Mouse (Mus musculus): ENCODE results near the gene Myl12a. TPM values are rescaled to one million over a fixed set of nuclear protein-coding genes. Genes with fewer than 3 reads are reported as not detected.

The Myl12a gene
- polyA plus RNA-seq, 1 experiment, result 3.5 TPM

DNA sequence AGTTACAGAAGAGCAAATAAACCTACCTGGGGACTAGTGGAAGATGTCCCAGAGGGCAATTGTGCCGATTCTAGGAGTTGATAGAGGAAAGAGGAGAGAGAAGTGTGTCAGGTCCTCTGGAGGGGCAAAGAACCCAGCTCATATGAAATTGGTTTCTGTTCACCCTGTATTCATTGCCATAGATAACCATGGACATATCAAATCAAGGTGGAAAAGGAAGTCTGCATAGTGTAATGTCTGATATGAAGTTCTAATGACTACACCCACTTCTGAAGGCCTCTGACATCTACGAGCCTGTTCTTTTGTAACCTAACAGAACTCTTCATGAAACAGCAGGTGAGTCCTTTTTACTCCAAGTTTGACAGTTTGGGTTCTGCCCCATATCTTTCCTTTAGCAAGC is 1.0 kb upstream of the Myl12a start:
- Histone ChIP-seq H3K36me3 (ENCODE audit: control insufficient read depth) (peaks cover 12% of the 10 kb centered on the region), H3K27me3 (ENCODE audit: control insufficient read depth) (no peaks in the 10 kb centered on the region), H3K4me3 (replicated peaks) (no peak overlapping the region), H3K4me1 (ENCODE audit: control insufficient read depth) (peaks cover 32% of the 10 kb centered on the region), H3K9me3 (ENCODE audit: control insufficient read depth, low read length) (no peaks in the 10 kb centered on the region)
- TF ChIP-seq GATA1 (IDR thresholded peaks at IDR 0.05; ENCODE audit: low read length) (no peak), TAL1 (IDR thresholded peaks at IDR 0.05; ENCODE audit: low read length) (no peak)

DNA sequence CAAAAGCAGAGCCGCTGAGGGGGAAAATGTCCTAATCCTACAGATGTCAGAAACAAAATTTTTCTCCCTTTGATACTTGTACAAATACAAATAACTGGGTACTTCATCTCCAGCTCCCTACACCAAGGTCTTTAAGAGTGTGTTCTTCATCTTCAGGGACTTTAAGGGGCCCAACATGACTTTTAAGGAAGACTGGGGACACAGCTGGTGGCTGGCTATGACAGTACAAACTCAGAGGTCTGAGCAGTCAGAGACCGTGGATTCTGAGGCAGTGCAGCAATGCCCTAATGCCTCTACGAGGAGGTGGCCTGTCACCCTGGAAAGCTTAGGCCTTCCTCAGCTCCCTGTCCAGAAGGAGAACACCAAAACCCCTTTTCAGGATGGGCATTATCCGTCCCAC is 434 bp upstream of the Myl12a start:
- H3K27me3 ChIP-seq (ENCODE audit: control insufficient read depth), result no peaks in the 10 kb centered on the region
- H3K9me3 ChIP-seq (ENCODE audit: control insufficient read depth, low read length), result no peaks in the 10 kb centered on the region
- H3K4me3 ChIP-seq (replicated peaks), result peak overlapping the region; percentile 95
- TF ChIP-seq TAL1 (IDR thresholded peaks at IDR 0.05; ENCODE audit: low read length) (no peak), GATA1 (IDR thresholded peaks at IDR 0.05; ENCODE audit: low read length) (no peak)
- H3K36me3 ChIP-seq (ENCODE audit: control insufficient read depth), result peaks cover 15% of the 10 kb centered on the region
- H3K4me1 ChIP-seq (ENCODE audit: control insufficient read depth), result peaks cover 36% of the 10 kb centered on the region

DNA sequence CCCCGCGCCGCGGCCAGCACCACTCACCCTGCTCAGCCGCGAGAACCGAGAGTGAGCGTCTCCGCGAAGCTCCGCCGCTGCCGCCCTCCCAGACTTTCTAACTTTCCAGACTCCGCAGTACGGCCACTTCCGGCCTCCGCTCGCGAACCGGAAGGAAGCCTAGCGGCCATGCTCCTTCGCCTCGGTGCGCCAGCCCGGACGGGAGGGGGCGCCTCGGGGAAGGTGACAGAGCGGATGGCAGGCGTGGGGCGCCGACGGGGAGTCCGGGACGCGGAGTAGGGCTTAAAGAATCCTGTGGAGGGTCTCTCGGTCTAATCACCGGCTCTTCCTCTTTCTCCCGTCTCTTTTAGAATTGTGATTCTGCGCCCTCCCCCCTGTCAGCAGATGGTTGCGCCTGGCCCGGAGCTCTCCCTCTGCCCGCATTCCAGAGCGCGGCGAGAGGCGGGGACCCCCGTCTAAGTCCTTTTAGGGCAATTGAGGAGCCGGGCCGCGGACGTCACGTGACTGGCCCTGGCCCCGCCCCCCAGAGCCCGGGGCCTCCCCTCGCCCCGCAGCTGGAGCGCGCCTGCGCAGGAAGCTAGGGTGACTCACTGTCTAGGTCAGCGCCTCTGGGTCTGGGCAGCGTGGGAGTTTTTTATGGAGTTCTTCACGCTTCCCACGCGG is 466 bp downstream of the Myl12a start, which contains the start of gene Myom1:
Gene Myom1, plus strand, starts transcription at position 553 of the 663 bp plus-strand sequence.
- Histone ChIP-seq H3K27me3 (ENCODE audit: control insufficient read depth) (no peaks in the 10 kb centered on the region), H3K9me3 (ENCODE audit: control insufficient read depth, low read length) (no peaks in the 10 kb centered on the region), H3K4me3 (replicated peaks) (peak within 1 kb of the TSS; percentile 95), H3K36me3 (ENCODE audit: control insufficient read depth) (peaks cover 16% of the 10 kb centered on the region), H3K4me1 (ENCODE audit: control insufficient read depth) (peaks cover 40% of the 10 kb centered on the region)
- TF ChIP-seq GATA1 (IDR thresholded peaks at IDR 0.05; ENCODE audit: low read length) (no peak), TAL1 (IDR thresholded peaks at IDR 0.05; ENCODE audit: low read length) (no peak)

DNA sequence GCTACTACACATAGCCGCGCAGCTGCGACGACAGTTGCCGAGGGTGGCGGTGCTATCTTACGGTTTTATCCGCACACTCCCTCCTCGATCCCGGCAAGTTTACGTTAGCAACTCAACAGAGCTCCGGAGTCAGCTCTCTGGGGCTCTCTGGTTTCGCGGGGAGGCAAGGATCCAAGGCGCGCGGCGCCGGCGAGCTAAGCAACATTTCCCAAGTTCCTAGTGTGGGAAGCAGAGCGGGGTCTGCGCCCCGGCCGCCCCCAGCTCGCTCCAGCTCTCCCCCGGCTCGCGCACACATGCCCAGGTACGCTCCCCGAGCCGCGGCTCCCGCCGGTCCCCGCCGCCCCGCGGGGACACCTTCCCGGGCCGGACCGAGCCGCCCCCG is 988 bp downstream of the Myl12a start:
- no peaks in the 10 kb centered on the region for H3K27me3 ChIP-seq (ENCODE audit: control insufficient read depth)
- peak overlapping the region; percentile 95 for H3K4me3 ChIP-seq (replicated peaks)
- peaks cover 20% of the 10 kb centered on the region for H3K36me3 ChIP-seq (ENCODE audit: control insufficient read depth)
- peaks cover 40% of the 10 kb centered on the region for H3K4me1 ChIP-seq (ENCODE audit: control insufficient read depth)
- no peaks in the 10 kb centered on the region for H3K9me3 ChIP-seq (ENCODE audit: control insufficient read depth, low read length)
- no peak for TF ChIP-seq GATA1 (IDR thresholded peaks at IDR 0.05; ENCODE audit: low read length)
- no peak for TF ChIP-seq TAL1 (IDR thresholded peaks at IDR 0.05; ENCODE audit: low read length)

DNA sequence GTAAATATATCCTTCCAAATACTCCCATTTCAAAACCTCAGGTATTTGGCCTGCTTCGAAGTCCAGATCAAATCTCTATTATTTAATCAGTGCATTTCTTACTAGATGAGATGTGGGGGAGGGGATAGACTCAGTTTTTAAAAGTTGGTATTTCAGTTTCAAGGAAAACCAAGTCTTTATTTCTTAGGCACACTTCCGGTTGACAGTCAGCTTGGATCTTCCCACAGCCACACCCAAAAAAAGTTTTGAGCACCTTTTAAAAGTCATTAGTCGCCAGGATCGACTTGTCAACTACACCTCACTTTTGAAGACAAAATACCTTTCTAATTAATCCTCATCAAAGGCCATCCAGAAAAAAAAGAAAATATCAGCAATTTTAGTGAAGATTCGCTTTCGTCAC is 1.6 kb downstream of the Myl12a start:
- Histone ChIP-seq H3K9me3 (ENCODE audit: control insufficient read depth, low read length) (no peaks in the 10 kb centered on the region), H3K27me3 (ENCODE audit: control insufficient read depth) (no peaks in the 10 kb centered on the region), H3K4me1 (ENCODE audit: control insufficient read depth) (peaks cover 40% of the 10 kb centered on the region), H3K36me3 (ENCODE audit: control insufficient read depth) (peaks cover 26% of the 10 kb centered on the region), H3K4me3 (replicated peaks) (peak overlapping the region; percentile 95)
- no peak for TF ChIP-seq GATA1 (IDR thresholded peaks at IDR 0.05; ENCODE audit: low read length)
- TF ChIP-seq TAL1 (IDR thresholded peaks at IDR 0.05; ENCODE audit: low read length), result no peak

DNA sequence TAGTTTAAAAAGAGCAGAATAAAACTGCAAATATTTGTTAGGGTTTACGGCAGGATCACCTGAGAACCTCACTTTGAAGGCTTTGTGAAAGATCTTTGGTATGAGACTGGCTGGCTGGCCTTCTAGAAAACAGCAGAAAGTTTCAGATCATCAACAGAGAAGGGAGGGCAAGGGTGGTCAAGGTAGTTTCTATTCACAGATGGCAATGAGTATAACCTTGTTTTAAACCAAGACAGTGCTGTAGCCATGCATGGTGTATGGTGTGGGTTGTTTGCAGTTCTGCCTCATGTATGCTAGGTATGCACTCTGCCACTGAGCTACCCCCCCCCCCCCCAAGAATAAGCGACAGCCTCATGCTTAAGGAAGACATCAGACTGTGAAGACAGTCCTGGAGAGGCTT is 2.4 kb downstream of the Myl12a start:
- Histone ChIP-seq H3K36me3 (ENCODE audit: control insufficient read depth) (peaks cover 34% of the 10 kb centered on the region), H3K4me1 (ENCODE audit: control insufficient read depth) (peaks cover 40% of the 10 kb centered on the region), H3K9me3 (ENCODE audit: control insufficient read depth, low read length) (no peaks in the 10 kb centered on the region), H3K27me3 (ENCODE audit: control insufficient read depth) (no peaks in the 10 kb centered on the region), H3K4me3 (replicated peaks) (peak overlapping the region; percentile 95)
- no peak for TF ChIP-seq TAL1 (IDR thresholded peaks at IDR 0.05; ENCODE audit: low read length)
- no peak for TF ChIP-seq GATA1 (IDR thresholded peaks at IDR 0.05; ENCODE audit: low read length)

DNA sequence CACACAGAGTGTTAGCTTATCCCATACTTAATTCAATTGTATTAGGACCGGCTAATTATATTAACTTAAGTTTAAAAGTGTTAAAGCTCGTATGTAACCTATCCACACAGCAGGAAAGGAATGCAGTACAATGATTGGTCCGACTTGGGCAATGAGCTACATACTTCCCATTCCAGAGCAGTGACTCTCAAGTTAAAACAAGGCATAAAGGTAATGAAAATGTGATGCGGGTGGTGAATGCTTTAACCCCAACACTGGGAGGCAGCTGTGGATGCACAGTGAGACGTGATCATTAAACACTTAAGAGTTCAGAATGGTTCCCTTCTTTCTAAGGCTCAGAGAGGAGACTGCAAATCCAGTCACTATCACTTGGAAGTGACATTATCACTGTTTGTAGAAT is 3.5 kb downstream of the Myl12a start:
- Histone ChIP-seq H3K4me1 (ENCODE audit: control insufficient read depth) (peaks cover 42% of the 10 kb centered on the region), H3K4me3 (replicated peaks) (no peak overlapping the region), H3K36me3 (ENCODE audit: control insufficient read depth) (peaks cover 45% of the 10 kb centered on the region), H3K27me3 (ENCODE audit: control insufficient read depth) (no peaks in the 10 kb centered on the region), H3K9me3 (ENCODE audit: control insufficient read depth, low read length) (no peaks in the 10 kb centered on the region)
- TF ChIP-seq TAL1 (IDR thresholded peaks at IDR 0.05; ENCODE audit: low read length) (no peak), GATA1 (IDR thresholded peaks at IDR 0.05; ENCODE audit: low read length) (no peak)

DNA sequence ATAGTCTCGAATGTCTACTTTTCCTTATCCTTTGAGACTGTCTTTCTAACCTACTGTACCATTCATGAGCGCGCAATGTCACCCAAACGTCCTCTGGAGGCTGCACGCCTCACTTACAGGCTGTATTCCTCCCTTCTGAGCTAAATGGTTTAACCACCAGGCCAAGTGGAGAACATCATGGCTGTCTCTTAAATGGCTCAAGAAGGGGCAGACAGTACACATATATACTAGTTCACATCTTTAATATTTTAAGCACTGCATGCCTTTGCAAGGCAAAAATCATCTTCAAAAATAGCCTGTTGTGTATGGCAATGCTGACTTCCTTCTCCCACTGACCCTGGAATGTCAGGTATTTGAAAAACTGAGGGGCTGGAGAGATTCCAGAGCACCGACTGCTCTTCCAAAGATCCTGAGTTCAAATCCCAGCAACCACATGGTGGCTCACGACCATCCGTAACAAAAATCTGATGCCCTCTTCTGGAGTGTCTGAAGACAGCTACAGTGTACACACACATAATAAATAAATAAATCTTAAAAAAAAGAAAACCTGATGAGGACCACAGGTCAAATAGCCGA is 4.2 kb downstream of the Myl12a start:
- H3K9me3 ChIP-seq (ENCODE audit: control insufficient read depth, low read length), result no peaks in the 10 kb centered on the region
- H3K36me3 ChIP-seq (ENCODE audit: control insufficient read depth), result peaks cover 52% of the 10 kb centered on the region
- peaks cover 35% of the 10 kb centered on the region for H3K4me1 ChIP-seq (ENCODE audit: control insufficient read depth)
- no peak for TF ChIP-seq GATA1 (IDR thresholded peaks at IDR 0.05; ENCODE audit: low read length)
- no peak for TF ChIP-seq TAL1 (IDR thresholded peaks at IDR 0.05; ENCODE audit: low read length)
- no peaks in the 10 kb centered on the region for H3K27me3 ChIP-seq (ENCODE audit: control insufficient read depth)
- H3K4me3 ChIP-seq (replicated peaks), result no peak overlapping the region

DNA sequence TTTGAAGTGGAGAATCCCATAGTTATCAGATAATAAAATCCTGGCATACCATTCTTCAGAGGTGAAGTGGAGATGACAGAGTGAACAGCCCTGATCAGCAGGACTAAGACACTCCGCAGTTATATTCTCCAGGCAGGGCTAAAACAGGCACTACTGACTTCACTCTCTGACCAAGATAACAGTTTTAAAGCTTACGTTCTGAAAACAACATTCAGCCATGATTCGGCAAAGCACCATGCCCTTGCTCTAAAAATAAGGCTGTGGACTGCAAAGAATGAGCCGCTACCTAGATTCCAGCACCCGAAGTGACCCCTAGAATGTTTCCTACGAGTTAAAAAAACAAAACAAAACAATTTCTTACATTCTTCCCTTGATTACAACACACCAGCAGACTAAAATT is 4.8 kb downstream of the Myl12a start:
- H3K36me3 ChIP-seq (ENCODE audit: control insufficient read depth), result peaks cover 58% of the 10 kb centered on the region
- no peaks in the 10 kb centered on the region for H3K9me3 ChIP-seq (ENCODE audit: control insufficient read depth, low read length)
- H3K4me3 ChIP-seq (replicated peaks), result no peak overlapping the region
- TF ChIP-seq TAL1 (IDR thresholded peaks at IDR 0.05; ENCODE audit: low read length) (no peak), GATA1 (IDR thresholded peaks at IDR 0.05; ENCODE audit: low read length) (no peak)
- no peaks in the 10 kb centered on the region for H3K27me3 ChIP-seq (ENCODE audit: control insufficient read depth)
- peaks cover 28% of the 10 kb centered on the region for H3K4me1 ChIP-seq (ENCODE audit: control insufficient read depth)
